Mouse (Mus musculus) embryonic fibroblast, embryonic 13.5 days (primary cell): ENCODE data around the gene Capzb. TPM values are rescaled to one million over a fixed set of nuclear protein-coding genes. Genes with fewer than 3 reads are reported as not detected.

ENCODE experiments used
- H3K27ac ChIP-seq: 2 replicates; pipeline ENCODE4 v1.5.1; 2012; ENCODE audit warnings: low read length, control low read depth, inconsistent platforms; ENCODE audit not compliant: insufficient read depth
- H3K4me1 ChIP-seq: 2 replicates; pipeline ENCODE4 v1.6.1; 2011; ENCODE audit warnings: low read length; ENCODE audit not compliant: control insufficient read depth, insufficient read depth
- H3K4me3 ChIP-seq: 2 replicates; pipeline ENCODE4 v1.5.1; 2011; ENCODE audit warnings: mild to moderate bottlenecking, control low read depth, low read length; ENCODE audit not compliant: insufficient read depth
- CTCF ChIP-seq: IDR thresholded peaks from 2 replicates; pipeline ENCODE4 v1.5.1; 2011; ENCODE audit warnings: mild to moderate bottlenecking, control low read depth, low read length, moderate library complexity, borderline replicate concordance; ENCODE audit not compliant: insufficient read depth
- POLR2A ChIP-seq: IDR thresholded peaks from 2 replicates; pipeline ENCODE4 v1.6.1; 2011; ENCODE audit warnings: low read depth, mild to moderate bottlenecking, control low read depth, low read length, moderate library complexity
- polyA plus RNA-seq: library from polyadenylated mRNA; stranded (reverse); fragments of >200 nt; gene quantifications from 2 replicates; pipeline ENCODE4 v1.2.4, GENCODE M21; 2011; ENCODE audit warnings: low read depth; ENCODE audit not compliant: missing spikeins, insufficient read length

The Capzb gene
- polyA plus RNA-seq, 1 experiment = 355 TPM

DNA sequence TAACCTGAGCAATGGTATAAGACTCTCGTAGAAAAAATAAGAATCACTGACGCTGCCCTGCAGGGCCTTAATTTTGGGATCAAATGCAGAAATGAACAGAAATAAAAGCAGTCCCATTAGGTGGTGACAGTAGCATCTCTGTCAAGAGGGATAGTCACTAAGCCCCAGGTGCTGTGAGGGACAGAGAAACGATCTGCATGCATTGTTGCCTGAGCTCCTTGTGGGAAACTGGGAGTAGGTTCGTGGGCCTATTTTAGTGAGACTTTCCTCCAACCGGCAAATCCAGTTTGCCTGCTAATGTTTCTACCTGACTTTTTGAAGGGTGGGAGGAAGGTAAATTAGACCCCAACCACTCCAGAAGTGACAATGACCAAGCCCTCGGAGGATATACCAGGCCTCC is 28.6 kb upstream of the Capzb start:
- TF ChIP-seq POLR2A (no peak), CTCF (no peak)
- H3K4me1 ChIP-seq = no peaks in the 10 kb centered on the region
- H3K4me3 ChIP-seq = no peak overlapping the region
- no peak overlapping the region for H3K27ac ChIP-seq

DNA sequence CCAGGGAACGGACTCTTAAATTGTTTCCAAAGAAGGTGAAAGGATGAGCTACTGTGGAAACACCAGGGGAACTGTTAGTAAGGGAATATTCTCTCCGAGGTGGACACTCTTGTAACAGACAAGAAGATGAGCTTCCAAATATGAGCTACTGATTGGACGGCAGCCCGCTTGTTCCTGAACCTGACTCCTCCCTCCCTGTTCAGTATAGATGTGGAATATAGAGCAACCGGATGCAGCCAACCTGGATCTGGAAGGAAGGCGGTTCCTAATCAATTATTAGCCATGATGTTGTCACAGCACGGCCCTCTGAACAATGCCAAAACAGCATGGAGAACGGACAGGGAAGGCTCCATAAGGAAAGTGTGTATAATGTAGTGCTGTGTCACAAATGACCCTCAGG is 27.4 kb upstream of the Capzb start:
- no peak for TF ChIP-seq CTCF
- TF ChIP-seq POLR2A = no peak
- no peak overlapping the region for H3K4me3 ChIP-seq
- H3K27ac ChIP-seq = no peak overlapping the region
- no peaks in the 10 kb centered on the region for H3K4me1 ChIP-seq

DNA sequence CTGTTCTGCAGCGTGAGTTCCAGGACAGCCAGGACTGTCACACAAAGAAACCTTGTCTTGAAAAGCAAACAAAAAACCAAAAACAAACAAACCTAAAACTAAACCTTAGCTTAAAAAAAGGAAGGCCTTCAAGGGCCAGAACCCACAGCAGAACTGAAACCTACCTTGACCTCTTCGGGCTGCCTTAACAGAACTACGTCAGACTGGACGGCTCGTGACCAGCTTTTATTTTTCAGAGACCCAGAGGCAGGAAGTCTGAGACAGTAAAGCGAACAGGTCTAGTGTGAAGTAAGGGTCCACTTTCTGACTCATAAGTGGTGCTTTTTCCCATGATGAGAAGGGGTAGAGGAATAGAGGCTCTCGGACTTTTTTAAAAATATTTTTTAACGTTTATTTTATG is 26.5 kb upstream of the Capzb start:
- no peaks in the 10 kb centered on the region for H3K4me1 ChIP-seq
- H3K27ac ChIP-seq = no peak overlapping the region
- TF ChIP-seq CTCF (no peak), POLR2A (no peak)
- no peak overlapping the region for H3K4me3 ChIP-seq

DNA sequence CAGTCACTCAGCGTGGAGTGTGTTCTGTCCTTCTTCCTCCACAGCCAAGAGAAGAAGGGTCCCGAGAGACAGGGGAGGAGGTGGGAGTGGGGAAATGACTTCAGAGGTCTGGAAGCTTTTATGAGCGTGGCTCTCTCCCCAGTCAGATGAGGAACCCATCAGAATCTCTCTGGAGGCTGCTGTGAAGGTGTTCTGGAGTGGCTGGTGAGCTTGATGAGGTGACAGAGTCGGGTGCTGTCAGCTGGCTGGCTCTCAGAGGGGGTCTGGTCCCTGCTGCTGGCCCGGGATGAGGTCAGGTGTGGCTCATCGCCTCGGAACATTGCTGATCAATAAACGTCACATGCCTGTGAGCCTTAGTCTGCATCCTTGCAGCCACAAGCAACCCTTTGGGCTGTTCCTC is 25.6 kb upstream of the Capzb start:
- Histone ChIP-seq H3K27ac (no peak overlapping the region), H3K4me1 (no peaks in the 10 kb centered on the region), H3K4me3 (no peak overlapping the region)
- no peak for TF ChIP-seq CTCF
- no peak for TF ChIP-seq POLR2A

DNA sequence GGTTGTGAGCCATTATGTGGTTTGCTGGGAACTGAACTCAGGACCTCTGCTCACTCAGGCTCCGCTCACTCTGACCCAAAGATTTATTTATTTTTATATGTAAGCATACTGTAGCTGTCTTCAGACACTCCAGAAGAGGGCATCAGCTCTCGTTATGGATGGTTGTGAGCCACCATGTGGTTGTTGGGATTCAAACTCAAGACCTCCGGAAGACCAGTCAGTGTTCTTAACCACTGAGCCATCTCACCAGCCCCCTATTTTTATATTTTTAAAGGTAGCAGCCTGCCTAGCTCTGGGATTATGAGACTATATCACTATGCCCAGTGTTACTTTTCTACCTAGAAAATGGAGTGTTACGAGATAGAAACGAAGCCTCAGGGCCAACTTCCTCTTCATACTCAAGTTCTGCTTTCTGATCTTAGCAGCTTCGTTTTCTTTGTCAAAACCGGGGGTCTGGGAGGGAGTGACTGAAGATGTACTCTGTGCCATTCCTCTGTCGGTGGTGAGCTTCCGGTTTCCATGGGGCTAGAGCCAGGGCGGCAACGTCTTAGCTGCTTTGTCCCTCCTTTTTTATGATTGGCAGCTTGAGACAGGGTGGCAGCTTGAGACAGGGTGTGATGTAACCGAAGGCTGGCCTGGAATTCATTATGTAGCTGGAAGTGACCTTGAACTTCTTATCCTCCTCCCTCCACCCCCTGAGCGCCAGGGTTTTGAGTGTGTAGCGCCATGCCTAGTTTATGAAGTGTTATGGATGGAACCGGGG is 23.5 kb upstream of the Capzb start:
- Histone ChIP-seq H3K27ac (no peak overlapping the region), H3K4me1 (no peaks in the 10 kb centered on the region), H3K4me3 (no peak overlapping the region)
- no peak for TF ChIP-seq POLR2A
- no peak for TF ChIP-seq CTCF

DNA sequence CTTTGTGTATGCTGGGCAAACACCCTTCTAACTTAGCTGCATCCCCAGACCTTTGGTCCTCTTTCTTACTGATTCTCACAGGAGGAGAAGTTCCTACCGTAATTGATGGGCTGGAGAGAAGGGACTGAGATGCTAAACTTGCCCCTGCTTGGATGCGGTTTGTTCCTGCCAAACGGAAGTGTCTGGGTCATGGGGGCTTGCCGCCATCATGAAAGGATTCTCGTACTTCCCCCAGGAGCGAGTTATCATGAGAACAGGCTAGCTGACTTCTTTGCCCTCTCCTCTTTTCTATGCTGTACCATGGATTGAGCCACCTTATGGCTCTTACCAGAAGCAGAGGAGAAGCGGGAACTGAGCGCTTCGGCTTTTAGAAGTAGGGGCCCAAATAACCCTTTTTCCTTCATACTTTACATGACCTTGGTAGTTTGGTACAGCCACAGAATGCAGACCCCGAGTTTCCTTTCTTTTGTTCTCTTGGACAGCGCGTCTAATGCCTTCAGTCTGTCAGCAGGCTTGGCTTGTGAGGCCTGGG is 22.9 kb upstream of the Capzb start:
- H3K27ac ChIP-seq = no peak overlapping the region
- TF ChIP-seq CTCF (no peak), POLR2A (no peak)

DNA sequence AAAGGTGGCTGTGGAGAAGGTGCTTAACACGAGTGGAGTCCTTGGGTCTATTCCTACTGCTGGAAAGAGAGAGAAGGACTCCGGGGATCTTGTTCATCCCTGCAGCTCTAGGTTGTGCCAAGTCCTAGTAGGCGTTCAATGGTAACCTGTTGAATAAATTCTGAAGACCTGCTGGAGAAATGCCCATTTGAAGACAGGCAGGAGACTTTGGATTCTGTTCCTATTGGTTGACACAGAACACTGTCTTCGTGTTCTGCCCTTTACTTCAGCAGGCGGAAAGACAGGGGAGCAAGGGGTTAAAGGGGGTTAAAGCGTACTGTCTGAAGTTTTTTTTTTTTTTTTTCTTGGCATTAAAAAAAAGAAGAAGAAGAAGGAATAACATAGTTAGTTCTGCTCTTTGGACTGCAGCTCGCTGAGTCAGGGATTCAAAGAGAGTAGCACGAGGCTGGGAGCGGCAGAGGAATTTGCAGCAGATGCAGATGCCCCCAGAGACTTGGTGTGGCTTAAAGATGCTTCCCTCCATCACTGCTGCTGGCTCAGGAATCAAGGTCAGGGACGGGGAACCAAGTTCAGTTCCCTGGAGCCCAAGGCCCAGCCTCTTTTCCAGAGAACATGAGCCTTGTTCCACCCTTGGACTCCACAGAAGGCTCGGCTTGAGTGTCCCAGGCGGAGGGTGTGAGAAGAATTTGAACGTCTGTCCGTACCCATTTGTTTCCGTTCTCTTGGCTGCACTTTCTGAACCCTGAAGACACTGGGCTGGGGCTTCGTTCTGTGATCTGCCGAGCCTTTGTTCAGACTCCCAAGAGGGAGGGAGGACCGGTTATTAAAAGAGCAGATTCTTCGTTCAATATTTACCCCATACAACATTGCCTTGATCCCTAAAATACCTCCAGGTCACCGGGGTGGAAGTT is 17.4 kb upstream of the Capzb start:
- TF ChIP-seq POLR2A (no peak), CTCF (no peak)
- Histone ChIP-seq H3K4me1 (no peaks in the 10 kb centered on the region), H3K27ac (no peak overlapping the region), H3K4me3 (no peak overlapping the region)

More for the DNA sequence above, 22.9 kb upstream of the Capzb start:
- Histone ChIP-seq H3K4me1 (no peaks in the 10 kb centered on the region), H3K4me3 (no peak overlapping the region)

DNA sequence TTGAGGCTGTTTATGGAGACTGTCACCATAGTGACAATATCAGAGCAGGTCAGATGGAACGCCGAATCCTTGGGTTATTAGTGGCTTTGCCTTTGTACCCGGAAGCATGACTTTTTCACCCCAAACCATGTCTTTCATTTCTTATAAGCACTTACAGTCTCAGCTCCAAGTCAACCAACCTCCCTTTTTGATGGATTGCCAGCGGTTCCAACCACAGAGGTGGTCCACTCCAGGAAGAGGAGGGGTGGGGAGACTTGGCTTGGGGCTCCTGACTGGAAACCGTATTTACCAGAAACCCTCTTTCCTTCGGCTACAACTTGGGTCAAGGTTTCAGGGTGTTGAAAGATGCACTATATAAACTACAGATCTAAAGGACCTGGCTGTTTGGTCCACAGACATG is 16.7 kb upstream of the Capzb start:
- Histone ChIP-seq H3K27ac (no peak overlapping the region), H3K4me3 (no peak overlapping the region), H3K4me1 (no peaks in the 10 kb centered on the region)
- TF ChIP-seq CTCF (no peak), POLR2A (no peak)

DNA sequence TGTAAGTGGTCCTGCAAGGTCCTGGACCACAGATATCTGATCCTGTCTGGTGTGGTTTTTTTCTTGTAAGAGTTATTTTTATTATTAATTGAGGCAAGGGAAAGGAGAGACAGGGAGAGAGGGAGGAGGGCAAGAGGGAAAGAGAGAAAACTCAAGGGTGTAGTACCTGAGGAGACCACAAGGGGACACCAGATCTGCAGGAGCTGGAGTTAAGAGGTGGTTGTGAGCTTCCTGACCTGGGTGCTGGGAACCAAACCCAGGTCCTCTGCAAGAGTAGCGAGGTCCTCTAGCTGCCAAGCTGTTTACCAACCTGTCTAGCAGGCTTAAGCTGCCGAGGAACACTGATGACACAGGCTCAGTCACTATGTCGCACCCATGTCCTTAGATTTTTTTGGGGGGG is 14.8 kb upstream of the Capzb start:
- TF ChIP-seq POLR2A = no peak
- no peak for TF ChIP-seq CTCF
- Histone ChIP-seq H3K27ac (no peak overlapping the region), H3K4me1 (no peaks in the 10 kb centered on the region), H3K4me3 (no peak overlapping the region)

DNA sequence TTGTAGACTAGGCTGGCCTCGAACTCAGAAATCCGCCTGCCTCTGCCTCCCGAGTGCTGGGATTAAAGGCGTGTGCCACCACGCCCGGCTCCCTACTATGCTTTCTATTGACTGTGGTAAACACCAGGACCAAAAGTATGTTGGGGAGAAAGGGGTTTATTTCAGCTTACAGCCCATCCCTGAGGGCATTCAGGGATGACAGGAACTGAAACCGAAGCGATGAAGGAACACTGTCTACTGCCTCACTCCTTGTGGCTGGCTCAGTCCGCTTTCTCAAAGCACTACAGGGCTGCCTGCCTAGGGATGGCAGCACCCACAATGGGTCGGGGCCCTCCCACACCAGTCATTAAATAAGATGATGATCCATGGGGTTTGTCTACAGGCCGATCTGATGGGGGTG is 14.3 kb upstream of the Capzb start:
- no peak for TF ChIP-seq CTCF
- TF ChIP-seq POLR2A = no peak
- Histone ChIP-seq H3K27ac (no peak overlapping the region), H3K4me3 (no peak overlapping the region), H3K4me1 (no peaks in the 10 kb centered on the region)
